19 mouse cellular contexts compared by ENCODE assay signal in genomic region chr2:5378066-5378672, GRCm38 (mm10).
A peak's percentile ranks its signal among the peaks of the same experiment; 100 is the strongest.
DNase-seq lines count a peak whose midpoint lies in the region; ATAC-seq lines count a peak whose summit lies in the region.
"Had no signal": no experiment of that assay in that cellular context is flagged by ENCODE, and none has a peak within 500 bp of the region (broad histone marks: within the 10 kb centered on the region; RNA-seq: fewer than 3 reads in every experiment).

No protein-coding gene starts in this region.

- H3K4me3 ChIP-seq in hindbrain, embryonic 15.5 days = no peak overlapping the region
- H3K4me3 ChIP-seq in midbrain, embryonic 14.5 days (replicated peaks; ENCODE audit: low read depth, low read length) = no peak overlapping the region
- H3K4me3 ChIP-seq: forebrain, embryonic 12.5 days; heart, embryonic 13.5 days; kidney, embryonic 15.5 days; limb, embryonic 12.5 days; liver, embryonic 12.5 days had no signal

- no peaks in the 10 kb centered on the region for H3K36me3 ChIP-seq in hindbrain, embryonic 15.5 days
- H3K36me3 ChIP-seq in midbrain, embryonic 14.5 days (ENCODE audit: control insufficient read depth, insufficient read depth, low read length) = no peaks in the 10 kb centered on the region
- H3K36me3 ChIP-seq: forebrain, embryonic 12.5 days; heart, embryonic 13.5 days; kidney, embryonic 15.5 days; limb, embryonic 12.5 days; liver, embryonic 12.5 days had no signal

- peak; percentile 59 for DNase-seq in retina, embryonic 14.5 days (ENCODE audit: low spot score)
- DNase-seq in retina, postnatal 1 day = no peak
- DNase-seq in midbrain, embryonic 14.5 days = peak; percentile 50
- no peak for DNase-seq in right cerebral cortex, postnatal 14 days
- no peak for DNase-seq in cerebellum, postnatal 4 days (ENCODE audit: low spot score in 2 of 2)
- DNase-seq: B cell, adult 2 months; cerebellum, adult 11-12 months; cerebellum, postnatal 25 days; gastrocnemius, postnatal 14 days; heart, adult 18-20 months; lung, postnatal 36 days; thymus, adult 2 months had no signal

- H3K9me3 ChIP-seq in hindbrain, embryonic 15.5 days = no peaks in the 10 kb centered on the region
- no peaks in the 10 kb centered on the region for H3K9me3 ChIP-seq in midbrain, embryonic 14.5 days (ENCODE audit: control insufficient read depth, low read length)
- H3K9me3 ChIP-seq: forebrain, embryonic 12.5 days; heart, embryonic 13.5 days; kidney, embryonic 15.5 days; limb, embryonic 12.5 days; liver, embryonic 12.5 days had no signal

- ATAC-seq in hindbrain, embryonic 15.5 days (ENCODE audit: low FRiP score, low read depth) = no peak
- no peak for ATAC-seq in midbrain, embryonic 14.5 days (ENCODE audit: low FRiP score, low TSS enrichment)
- no peak for ATAC-seq in CD4-positive, CD25-positive, alpha-beta regulatory T cell, adult 4 months
- ATAC-seq: liver, embryonic 12.5 days had no signal

- H3K4me1 ChIP-seq in hindbrain, embryonic 15.5 days (replicated peaks) = peaks cover 28% of the 10 kb centered on the region
- H3K4me1 ChIP-seq in midbrain, embryonic 14.5 days (ENCODE audit: control insufficient read depth, insufficient read depth, low read length) = peaks cover 29% of the 10 kb centered on the region
- H3K4me1 ChIP-seq: limb, embryonic 12.5 days; liver, embryonic 12.5 days had no signal

- 48% methylated on average over 6 of the region's 6 CpGs for WGBS in hindbrain, embryonic 15.5 days
- 43% methylated on average over 6 of the region's 6 CpGs for WGBS in midbrain, embryonic 14.5 days

- no peak overlapping the region for H3K4me2 ChIP-seq in hindbrain, embryonic 15.5 days
- H3K4me2 ChIP-seq in midbrain, embryonic 14.5 days (ENCODE audit: low read length) = no peak overlapping the region
- H3K4me2 ChIP-seq: forebrain, embryonic 12.5 days; heart, embryonic 13.5 days; kidney, embryonic 15.5 days; limb, embryonic 12.5 days; liver, embryonic 12.5 days had no signal

- no peak overlapping the region for H3K9ac ChIP-seq in hindbrain, embryonic 15.5 days
- H3K9ac ChIP-seq in midbrain, embryonic 14.5 days (replicated peaks; ENCODE audit: low read length) = no peak overlapping the region
- H3K9ac ChIP-seq: forebrain, embryonic 12.5 days; heart, embryonic 13.5 days; kidney, embryonic 15.5 days; limb, embryonic 12.5 days; liver, embryonic 12.5 days had no signal

- H3K27me3 ChIP-seq in hindbrain, embryonic 15.5 days = no peaks in the 10 kb centered on the region
- no peaks in the 10 kb centered on the region for H3K27me3 ChIP-seq in midbrain, embryonic 14.5 days (ENCODE audit: control insufficient read depth, insufficient read depth, low read length)
- H3K27me3 ChIP-seq: forebrain, embryonic 12.5 days; heart, embryonic 13.5 days; kidney, embryonic 15.5 days; limb, embryonic 12.5 days; liver, embryonic 12.5 days had no signal

- H3K27ac ChIP-seq in hindbrain, embryonic 15.5 days (replicated peaks) = peak overlapping the region; percentile 46
- H3K27ac ChIP-seq in midbrain, embryonic 14.5 days (replicated peaks; ENCODE audit: low read depth, low read length) = peak overlapping the region; percentile 49
- H3K27ac ChIP-seq: forebrain, embryonic 12.5 days; heart, embryonic 13.5 days; kidney, embryonic 15.5 days; limb, embryonic 12.5 days; liver, embryonic 12.5 days had no signal

Comparison
In these comparisons a context has a peak if more than half of its experiments do, and no peak if none do; other contexts are left out.
1. DNase-seq: peak in retina, embryonic 14.5 days (single experiment) and midbrain, embryonic 14.5 days (single experiment); none in retina, postnatal 1 day (single experiment), right cerebral cortex, postnatal 14 days (single experiment) and cerebellum, postnatal 4 days (0 of 2).